Mouse (Mus musculus) heart, embryonic 16.5 days (tissue): ENCODE results near the gene Sgcb. TPM values are rescaled to one million over a fixed set of nuclear protein-coding genes. Genes with fewer than 3 reads are reported as not detected.
"Not testable (repeated sequence)": the region's sequence is repeated elsewhere in the genome, so short reads cannot be mapped to it uniquely, and the experiment has no call there.

Experiments used
- ATAC-seq: fragments of 200-750 bp; cut with Nextera tagmentation; replicated peaks from 2 replicates; pipeline ENCODE4 v1.8.0; 2017; ENCODE audit warnings: moderate number of reproducible peaks; ENCODE audit not compliant: insufficient read depth, low FRiP score; ENCODE audit errors: extremely low read depth
- H3K27ac ChIP-seq: fragments of 300-500 bp; sonication (generic); 2 replicates; pipeline ENCODE4 v1.5.1; 2014; ENCODE audit warnings: mild to moderate bottlenecking, low read length, control low read depth, moderate library complexity
- H3K27me3 ChIP-seq: fragments of 300-500 bp; sonication (generic); 2 replicates; pipeline ENCODE4 v1.6.1; 2014; ENCODE audit warnings: low read length, mixed read lengths; ENCODE audit not compliant: control insufficient read depth, insufficient read depth
- H3K36me3 ChIP-seq: fragments of 300-500 bp; sonication (generic); 2 replicates; pipeline ENCODE4 v1.6.1; 2014; ENCODE audit not compliant: control insufficient read depth, insufficient read depth
- H3K4me1 ChIP-seq: fragments of 300-500 bp; sonication (generic); 2 replicates; pipeline ENCODE4 v1.6.1; 2014; ENCODE audit warnings: low read length, mixed read lengths; ENCODE audit not compliant: control insufficient read depth, insufficient read depth
- H3K4me2 ChIP-seq: fragments of 300-500 bp; sonication (generic); 2 replicates; pipeline ENCODE4 v1.6.1; 2014; ENCODE audit warnings: low read depth, mild to moderate bottlenecking, control low read depth, low read length
- H3K4me3 ChIP-seq: fragments of 300-500 bp; sonication (generic); 2 replicates; pipeline ENCODE4 v1.5.1; 2014; ENCODE audit warnings: mild to moderate bottlenecking, control low read depth, low read length
- H3K9ac ChIP-seq: fragments of 300-500 bp; sonication (generic); 2 replicates; pipeline ENCODE4 v1.6.1; 2014; ENCODE audit warnings: low read length, control low read depth
- H3K9me3 ChIP-seq: fragments of 300-500 bp; sonication (generic); replicated peaks from 2 replicates; pipeline ENCODE4 v1.6.1; 2016; ENCODE audit warnings: low read length; ENCODE audit not compliant: control insufficient read depth
- WGBS: fragments of 180-500 bp; shearing (Covaris S2); extraction: QIAGEN DNeasy Blood & Tissue Kit; methylation state at CpG from one replicate; pipeline ENCODE4 v1.1.7; 2014; 5-methylcytosine and 5-hydroxymethylcytosine counted together
- polyA plus RNA-seq: library from polyadenylated mRNA; unstranded; fragments of >200 nt; fragmentation: Nextera tagmentation; extraction: Ambion mirVana; gene quantifications from 2 replicates; pipeline ENCODE4 v1.2.1, GENCODE M21; 2015

Sgcb gene
- polyA plus RNA-seq, 1 experiment from 2014 or later, result 42.7 TPM

- Histone ChIP-seq H3K36me3 (no peaks in the 10 kb centered on the region), H3K4me3 (no peak overlapping the region), H3K4me2 (no peak overlapping the region), H3K27me3 (no peaks in the 10 kb centered on the region), H3K9me3 (no peaks in the 10 kb centered on the region), H3K9ac (no peak overlapping the region), H3K4me1 (no peaks in the 10 kb centered on the region), H3K27ac (no peak overlapping the region)
- WGBS, result 68% methylated on average over 2 of the region's 2 CpGs
- no peak for ATAC-seq
These were observed 47.6 kb downstream of the Sgcb start for GRCm38 (mm10) chr5:73599991-73600390.

- 55% methylated on average over 5 of the region's 5 CpGs for WGBS
- no peaks in the 10 kb centered on the region for H3K4me1 ChIP-seq
- no peak overlapping the region for H3K4me3 ChIP-seq
- ATAC-seq, result no peak
- no peak overlapping the region for H3K27ac ChIP-seq
- no peaks in the 10 kb centered on the region for H3K9me3 ChIP-seq
- no peak overlapping the region for H3K4me2 ChIP-seq
- no peak overlapping the region for H3K9ac ChIP-seq
- H3K27me3 ChIP-seq, result no peaks in the 10 kb centered on the region
- H3K36me3 ChIP-seq, result no peaks in the 10 kb centered on the region
These were observed 48.5 kb downstream of the Sgcb start for GRCm38 (mm10) chr5:73598943-73599695.

- Histone ChIP-seq H3K4me1 (no peaks in the 10 kb centered on the region), H3K27me3 (no peaks in the 10 kb centered on the region), H3K4me3 (no peak overlapping the region), H3K9me3 (peaks cover 3% of the 10 kb centered on the region; the same call in 1 of the 2 replicates), H3K4me2 (no peak overlapping the region), H3K9ac (no peak overlapping the region), H3K27ac (no peak overlapping the region), H3K36me3 (no peaks in the 10 kb centered on the region)
- no peak for ATAC-seq
- WGBS, result 72% methylated on average over 3 of the region's 3 CpGs
These were observed 60.5 kb downstream of the Sgcb start for GRCm38 (mm10) chr5:73587119-73587518.

- 80% methylated on average over 4 of the region's 4 CpGs for WGBS
- no peak for ATAC-seq
- Histone ChIP-seq H3K27ac (no peak overlapping the region), H3K9me3 (peaks cover 3% of the 10 kb centered on the region; the same call in 1 of the 2 replicates), H3K36me3 (no peaks in the 10 kb centered on the region), H3K9ac (no peak overlapping the region), H3K4me3 (no peak overlapping the region), H3K27me3 (no peaks in the 10 kb centered on the region), H3K4me1 (no peaks in the 10 kb centered on the region), H3K4me2 (no peak overlapping the region)
These were observed 61.0 kb downstream of the Sgcb start for GRCm38 (mm10) chr5:73586597-73586996.

- Histone ChIP-seq H3K9me3 (peaks cover 3% of the 10 kb centered on the region; the same call in 1 of the 2 replicates), H3K36me3 (no peaks in the 10 kb centered on the region), H3K27ac (no peak overlapping the region), H3K4me3 (no peak overlapping the region), H3K4me1 (no peaks in the 10 kb centered on the region), H3K4me2 (no peak overlapping the region), H3K9ac (no peak overlapping the region), H3K27me3 (no peaks in the 10 kb centered on the region)
- 40% methylated on average over 7 of the region's 7 CpGs for WGBS
- no peak for ATAC-seq
These were observed 62.1 kb downstream of the Sgcb start for GRCm38 (mm10) chr5:73585212-73586115.

GRCm38 (mm10) chr5:73584011-73584410 lies 63.6 kb downstream of the Sgcb start:
- not testable (repeated sequence) for ATAC-seq, H3K4me3 ChIP-seq, H3K27me3 ChIP-seq, H3K4me1 ChIP-seq, H3K36me3 ChIP-seq, H3K9ac ChIP-seq, H3K4me2 ChIP-seq, H3K9me3 ChIP-seq, H3K27ac ChIP-seq
- WGBS, result 63% methylated on average over 6 of the region's 6 CpGs

Other genes with a start within 250 kb of the Sgcb start
- gene Cwh43, start 241.7 kb downstream of the Sgcb start, polyA plus RNA-seq, result not detected in 2 replicates
- 15.5 and 15.8 TPM in 2 replicates for gene Dcun1d4, start 166.8 kb downstream of the Sgcb start, polyA plus RNA-seq
- gene Lrrc66, start 15.3 kb downstream of the Sgcb start, polyA plus RNA-seq, result 0.15 and 0.38 TPM in 2 replicates
- 1.4 and 1.5 TPM in 2 replicates for gene Spata18, start 3.6 kb upstream of the Sgcb start, polyA plus RNA-seq